Mouse (Mus musculus): ENCODE results near the gene Ap2a1.

DNA sequence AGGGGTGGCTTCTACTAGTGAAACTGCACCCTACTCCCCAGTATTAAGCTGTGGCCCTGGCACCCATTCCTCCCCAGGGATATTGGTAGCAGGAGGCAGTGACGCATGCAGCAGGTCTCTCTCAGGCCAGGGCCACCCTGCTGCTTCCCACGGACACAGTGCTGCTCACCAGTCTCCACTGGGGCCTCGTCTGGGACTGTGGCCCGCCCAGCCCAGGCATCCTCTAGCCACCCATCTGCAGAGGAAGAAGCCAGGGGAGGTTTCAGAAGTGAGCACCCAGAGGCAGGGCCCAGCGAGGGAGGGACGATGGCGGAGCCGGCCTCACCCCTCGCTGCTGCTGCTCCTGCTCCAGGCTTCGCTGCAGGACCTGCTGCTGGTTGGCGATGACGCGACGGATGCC lies 66.1 kb downstream of the Ap2a1 start:
- TF ChIP-seq CTCF (IDR thresholded peaks at IDR 0.05; ENCODE audit: low read depth, low read length) (no peak), POLR2A (IDR thresholded peaks at IDR 0.05; ENCODE audit: borderline replicate concordance, low read depth, low read length) (no peak)

Measured in bone marrow macrophage, adult 2 months (primary cell).